Mouse (Mus musculus): ENCODE data around the gene Aamp.

Gene Aamp

DNA sequence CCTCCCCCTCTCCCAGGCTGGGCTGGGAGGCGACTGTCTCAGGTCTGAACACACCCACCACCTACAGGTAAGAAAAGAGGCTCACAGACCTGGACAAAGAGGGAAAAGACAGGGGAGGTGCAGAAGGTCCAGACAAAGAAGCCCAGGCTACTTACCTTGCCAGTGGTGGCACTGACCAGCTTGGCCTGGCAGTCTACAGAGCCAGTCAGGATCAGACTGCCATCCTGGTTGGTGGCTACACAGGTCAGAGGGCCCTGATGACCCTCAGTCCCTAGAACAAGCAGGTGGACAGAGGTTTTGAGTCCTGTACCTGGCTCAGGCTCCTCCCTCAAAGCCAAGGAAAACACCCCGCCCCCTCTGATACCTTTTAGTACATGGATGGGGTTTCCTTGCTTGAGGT, 3.2 kb downstream of the Aamp start:
- no peak for DNase-seq

DNA sequence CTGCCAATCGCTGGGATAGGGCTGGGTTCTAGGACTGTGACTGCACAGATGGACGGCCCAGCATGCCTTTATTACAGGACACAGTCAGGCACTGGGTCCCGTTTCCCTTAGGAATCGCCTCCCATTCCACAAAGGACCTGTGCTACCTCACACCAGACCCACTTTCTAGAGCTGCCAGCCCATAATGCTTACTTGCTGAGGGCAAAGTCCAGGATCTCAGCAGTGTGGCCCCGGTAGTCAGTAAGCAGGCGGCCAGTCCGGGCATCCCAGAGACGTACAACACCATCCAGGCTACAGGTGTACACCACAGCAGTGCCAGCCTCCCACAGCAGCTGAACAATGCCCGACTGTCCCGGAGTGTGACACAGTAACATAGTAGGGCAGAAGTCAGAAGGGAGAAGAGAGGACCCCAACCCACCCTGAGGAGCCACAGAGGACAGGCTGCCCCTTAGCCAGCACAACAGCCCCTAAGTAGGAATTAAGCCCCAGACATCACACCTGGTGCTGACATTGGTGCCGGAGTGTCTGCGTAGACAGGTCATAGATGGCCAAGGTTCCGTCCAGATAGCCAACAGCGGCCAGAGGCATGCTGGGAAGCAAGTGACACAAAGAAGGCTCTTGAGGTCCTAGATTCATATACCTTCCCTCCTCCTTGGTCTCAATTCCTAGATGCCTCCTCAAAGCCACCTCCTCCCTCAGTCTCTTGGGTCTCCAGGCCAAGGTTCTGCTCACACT, 3.8 kb downstream of the Aamp start:
- DNase-seq, result no peak

DNA sequence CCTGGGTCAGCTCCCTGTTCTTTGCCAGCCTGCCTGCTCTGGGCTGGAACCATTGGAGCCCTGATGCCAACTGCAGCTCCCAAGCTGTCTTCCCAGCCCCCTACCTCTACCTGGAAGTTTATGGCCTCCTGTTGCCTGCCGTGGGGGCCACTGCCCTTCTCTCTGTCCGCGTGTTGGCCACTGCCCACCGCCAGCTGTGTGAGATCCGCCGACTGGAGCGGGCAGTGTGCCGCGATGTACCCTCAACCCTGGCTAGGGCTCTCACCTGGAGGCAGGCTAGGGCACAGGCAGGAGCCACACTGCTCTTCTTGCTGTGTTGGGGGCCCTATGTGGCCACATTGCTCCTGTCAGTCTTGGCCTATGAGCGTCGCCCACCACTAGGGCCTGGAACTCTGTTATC, 5.5 kb downstream of the Aamp start:
- DNase-seq, result no peak

DNA sequence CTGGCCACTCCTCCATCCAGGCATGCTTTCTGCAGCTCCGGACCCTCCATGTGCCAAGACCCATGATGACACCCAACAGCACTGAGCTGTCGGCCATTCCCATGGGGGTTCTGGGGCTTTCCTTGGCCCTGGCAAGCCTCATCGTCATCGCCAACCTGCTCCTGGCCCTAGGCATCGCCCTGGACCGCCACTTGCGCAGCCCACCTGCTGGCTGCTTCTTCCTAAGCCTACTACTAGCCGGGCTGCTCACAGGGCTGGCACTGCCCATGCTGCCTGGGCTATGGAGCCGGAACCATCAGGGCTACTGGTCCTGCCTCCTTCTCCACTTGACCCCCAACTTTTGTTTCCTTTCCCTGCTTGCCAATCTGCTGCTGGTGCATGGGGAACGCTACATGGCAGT, 6.0 kb downstream of the Aamp start, which contains the start of gene Gpbar1:
TSS of gene Gpbar1 (plus strand) at position 13 of the 400 bp plus-strand sequence.
- no peak for DNase-seq

DNA sequence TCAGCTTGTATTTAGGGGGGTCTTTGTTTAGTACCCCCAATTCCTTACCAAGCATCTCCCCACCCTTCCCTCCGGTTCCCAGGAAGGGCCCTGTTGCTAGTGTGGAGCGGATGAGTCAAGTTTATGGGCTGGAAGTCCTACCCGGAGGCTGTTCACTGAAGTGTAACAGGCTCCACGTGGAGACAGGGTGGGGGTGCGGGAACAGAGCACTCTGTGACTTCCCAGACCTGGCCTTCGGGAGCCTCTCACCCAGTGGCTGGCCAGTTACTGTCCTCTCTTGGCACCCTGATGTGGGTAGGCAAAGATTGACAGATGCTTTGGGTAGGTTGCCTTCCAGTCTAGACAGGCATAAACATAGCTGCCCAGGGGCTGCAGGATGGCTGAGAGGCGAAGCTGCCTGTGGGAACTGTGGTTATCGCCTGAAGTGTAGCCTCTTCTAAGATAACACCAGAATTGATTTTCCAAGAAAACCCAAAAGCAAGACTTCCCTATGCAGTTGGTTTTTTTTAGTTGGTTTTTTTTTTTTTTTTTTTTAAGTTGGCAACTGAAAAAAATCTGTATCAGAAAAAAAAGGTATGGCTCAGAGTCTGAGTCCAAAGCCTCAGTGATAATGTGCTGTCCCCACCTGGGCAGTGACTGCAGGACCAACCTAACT, 6.5 kb downstream of the Aamp start:
- DNase-seq, result peak; percentile 71 to 77

DNA sequence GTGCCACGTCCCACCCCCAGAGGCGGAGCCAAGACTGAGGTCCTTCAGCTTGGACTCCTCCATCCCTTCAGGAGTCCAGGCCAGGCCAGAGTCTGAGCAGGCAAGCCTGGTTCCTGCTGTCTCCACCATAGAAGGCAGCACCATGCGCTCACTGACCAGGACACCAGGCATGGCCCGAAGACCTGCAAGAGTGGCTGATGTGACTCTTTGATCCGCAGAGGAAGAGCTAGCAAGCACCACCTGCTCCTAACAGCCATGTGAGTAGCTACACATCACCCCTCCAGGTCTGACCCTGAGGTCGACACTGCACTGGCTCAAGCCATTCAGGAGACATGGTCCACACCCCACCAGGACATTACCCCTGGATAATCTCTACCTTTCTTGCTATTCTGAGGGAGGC, 7.5 kb downstream of the Aamp start:
- no peak for DNase-seq

DNA sequence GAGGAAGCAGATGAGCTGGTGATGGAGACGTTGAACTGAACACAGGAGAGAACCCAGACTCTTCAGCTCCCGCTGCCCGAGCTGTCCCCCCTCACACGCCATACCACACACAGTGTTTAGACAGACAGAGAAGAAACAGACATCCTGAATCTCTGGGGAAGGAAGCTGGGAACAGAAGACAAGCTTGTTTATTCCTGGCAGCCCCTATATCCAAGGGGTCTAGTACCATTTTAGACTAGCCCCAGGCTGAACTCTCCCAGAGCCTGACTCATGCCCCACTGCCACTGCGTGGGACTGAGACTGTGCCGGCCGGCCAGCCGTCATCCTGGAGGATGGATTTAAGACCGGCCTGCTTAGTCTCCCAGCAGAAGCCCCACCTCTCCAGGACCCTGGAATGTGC, 9.5 kb downstream of the Aamp start:
- no peak for DNase-seq

DNA sequence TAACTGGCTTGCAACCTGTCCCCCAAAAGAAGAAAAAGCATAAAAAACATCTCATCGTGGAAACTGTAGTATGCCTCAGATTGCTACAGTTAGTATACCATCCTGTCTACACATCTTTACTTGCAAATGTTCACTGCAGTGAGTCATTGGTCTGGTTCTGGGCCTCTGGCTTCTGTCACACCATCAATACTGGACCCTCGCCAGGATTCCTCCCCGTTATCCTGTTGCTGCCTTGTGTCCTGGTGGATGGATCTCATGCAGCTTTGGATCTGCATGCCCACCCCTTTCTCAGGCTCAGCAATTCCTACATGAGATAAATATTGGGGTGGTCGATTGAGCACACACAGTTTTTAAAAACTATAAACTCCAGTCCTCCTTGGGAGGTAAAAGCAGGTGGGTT, 12.9 kb downstream of the Aamp start:
- DNase-seq, result no peak

DNA sequence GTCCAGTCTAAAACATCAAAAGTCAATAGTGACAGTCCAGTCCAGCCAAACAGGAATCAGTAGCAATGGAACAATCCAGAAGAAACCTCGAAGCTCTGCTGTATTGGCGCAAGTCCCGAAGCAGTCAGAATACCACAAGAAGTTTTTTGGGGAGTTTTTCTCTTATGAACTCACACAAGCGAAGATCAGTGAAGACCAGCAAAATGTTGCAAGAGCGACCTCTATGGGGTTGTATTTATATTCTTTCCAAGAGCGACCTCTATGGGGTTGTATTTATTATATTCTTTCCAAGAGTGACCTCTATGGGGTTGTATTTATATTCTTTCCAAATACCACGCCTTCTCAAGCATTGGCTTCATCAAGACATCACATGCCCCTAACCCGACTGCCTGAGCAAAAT, 15.8 kb downstream of the Aamp start:
- DNase-seq, result no peak

DNA sequence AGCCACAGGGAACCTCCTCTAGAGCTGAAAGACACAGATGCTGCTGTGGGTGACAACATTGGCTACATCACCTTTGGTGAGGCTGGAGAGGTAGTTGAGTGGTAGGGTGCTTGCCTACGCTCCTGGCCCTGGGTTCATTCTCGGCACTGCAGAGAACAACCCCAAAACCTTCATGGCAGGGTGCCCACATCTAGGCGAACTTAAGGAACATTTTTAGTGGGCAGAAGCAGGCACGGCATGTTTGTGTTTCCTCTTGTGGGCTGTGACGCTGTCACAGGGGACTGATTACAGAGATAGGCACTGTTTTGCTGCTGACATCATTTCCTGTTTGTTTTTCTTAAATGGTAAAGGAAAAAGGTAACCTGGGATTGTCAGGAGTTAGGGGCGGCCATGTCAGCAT, 22.0 kb downstream of the Aamp start:
- DNase-seq, result no peak

DNA sequence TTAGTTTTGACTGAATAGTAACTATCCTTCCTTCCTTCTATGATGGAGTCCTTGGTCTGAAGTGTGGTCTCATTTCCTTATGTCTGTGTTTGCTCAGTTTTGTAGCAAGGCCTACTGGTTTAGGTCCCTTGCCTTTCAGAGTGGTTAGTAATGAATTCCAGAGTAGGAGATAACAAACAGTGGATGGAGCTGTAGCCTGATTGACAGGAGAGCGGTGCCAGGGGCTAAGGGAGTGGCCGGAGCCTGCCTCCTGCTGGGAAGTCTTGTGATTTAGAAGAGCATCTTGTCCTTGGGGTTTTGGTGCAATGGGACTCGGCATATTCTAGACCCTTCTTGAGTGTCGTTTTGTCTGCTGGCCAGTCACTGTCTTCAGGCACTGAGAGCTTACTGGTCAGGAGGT, 27.8 kb downstream of the Aamp start:
- no peak for DNase-seq

DNA sequence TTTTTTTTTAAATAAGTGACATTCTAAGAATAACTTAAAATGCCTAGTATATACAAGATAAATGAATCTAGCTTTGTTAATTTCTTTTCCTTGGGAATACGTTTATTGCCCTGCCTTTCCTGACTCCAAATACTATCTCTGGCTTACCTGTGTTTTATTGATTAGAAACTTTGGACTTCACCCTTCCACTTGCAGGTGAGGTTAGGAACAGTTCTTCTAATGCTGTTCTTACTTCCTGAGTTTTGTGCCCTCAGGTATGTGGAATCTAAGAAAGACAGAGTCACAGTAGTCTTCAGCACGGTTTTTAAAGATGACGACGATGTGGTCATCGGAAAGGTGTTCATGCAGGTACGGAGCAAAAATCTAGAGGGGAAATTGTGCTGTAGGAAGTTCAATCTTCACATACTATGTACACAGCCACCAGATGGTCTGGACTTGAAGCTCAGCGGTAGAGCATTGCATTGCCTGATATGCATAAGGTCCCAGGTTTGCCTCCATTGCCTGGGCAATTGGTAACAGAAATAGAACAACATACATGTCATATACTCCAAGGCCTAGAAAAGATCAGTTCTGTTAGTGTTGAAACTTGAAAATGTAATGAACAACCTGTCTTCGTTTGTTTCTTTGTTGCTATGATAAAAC, 28.7 kb downstream of the Aamp start:
- no peak for DNase-seq

DNA sequence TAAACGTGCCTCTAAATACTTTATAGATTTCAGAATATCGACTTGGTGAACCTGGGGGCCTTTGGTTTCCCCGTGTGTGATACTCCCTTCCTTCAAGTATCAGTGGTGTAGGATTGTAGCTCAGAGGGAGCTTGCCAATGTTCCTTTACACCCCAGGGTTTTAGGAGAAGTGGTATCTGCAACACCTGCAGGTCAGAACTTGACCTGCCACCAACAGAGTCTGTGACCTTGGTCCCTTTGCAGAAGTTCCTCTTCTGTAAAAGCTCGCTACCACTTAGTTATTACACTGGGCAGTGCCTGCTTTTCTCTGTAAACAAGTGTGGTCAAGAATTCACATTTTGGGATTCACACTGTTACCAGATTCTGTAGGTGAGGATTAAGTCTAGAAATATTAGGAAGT, 34.4 kb downstream of the Aamp start:
- no peak for DNase-seq

DNA sequence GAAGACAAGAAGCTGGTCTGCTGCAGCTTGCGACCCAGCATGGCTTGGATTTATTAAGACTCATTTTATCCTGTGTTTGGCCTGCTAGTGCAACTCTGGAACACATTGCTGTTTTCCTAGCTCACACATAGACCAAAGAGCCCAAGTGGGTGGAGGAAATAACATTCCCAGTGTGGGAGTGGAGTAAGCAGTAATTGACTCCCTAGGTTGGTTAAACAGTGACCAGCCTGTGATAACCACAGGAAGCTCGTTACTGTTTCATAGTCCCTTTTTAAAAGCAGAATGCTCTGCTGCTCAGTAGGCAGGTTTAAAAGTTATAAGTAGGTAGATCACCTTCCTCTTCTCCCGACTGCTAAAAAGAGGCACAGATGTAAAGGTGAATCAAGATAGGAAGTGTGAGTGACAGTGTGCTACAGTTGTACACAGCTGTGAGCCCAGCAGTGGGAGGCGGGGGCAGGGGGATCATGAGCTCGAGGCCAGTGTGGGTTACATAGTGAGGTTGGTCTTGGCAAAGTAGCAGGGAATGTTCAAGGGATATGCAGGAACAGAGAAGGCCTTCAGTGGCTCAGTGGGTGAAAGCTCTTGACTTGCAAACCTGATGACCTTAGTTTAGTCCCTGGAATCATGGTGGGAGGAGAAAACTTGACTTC, 35.1 kb downstream of the Aamp start:
- peak; percentile 65 to 83 for DNase-seq

DNA sequence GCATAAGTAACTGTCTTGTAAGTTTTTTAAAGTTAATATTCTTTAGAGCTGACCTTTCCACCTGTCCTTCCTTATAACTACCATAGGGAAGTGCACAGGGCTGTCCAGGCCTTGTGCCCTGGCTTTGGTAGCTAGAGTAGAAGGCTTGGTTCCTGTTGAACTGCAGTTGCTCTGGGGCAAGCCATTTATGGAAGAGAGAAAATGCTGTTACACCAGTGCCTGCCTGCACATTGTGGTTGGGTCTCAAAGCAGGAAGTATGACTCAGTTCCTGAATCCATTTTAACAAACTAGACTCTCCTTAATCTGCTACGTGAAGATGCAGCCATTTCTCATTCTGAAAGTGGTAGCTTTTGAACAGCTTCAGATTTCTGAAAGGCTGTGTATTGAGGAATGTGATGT, 35.7 kb downstream of the Aamp start:
- DNase-seq, result peak; percentile 43 to 61

DNA sequence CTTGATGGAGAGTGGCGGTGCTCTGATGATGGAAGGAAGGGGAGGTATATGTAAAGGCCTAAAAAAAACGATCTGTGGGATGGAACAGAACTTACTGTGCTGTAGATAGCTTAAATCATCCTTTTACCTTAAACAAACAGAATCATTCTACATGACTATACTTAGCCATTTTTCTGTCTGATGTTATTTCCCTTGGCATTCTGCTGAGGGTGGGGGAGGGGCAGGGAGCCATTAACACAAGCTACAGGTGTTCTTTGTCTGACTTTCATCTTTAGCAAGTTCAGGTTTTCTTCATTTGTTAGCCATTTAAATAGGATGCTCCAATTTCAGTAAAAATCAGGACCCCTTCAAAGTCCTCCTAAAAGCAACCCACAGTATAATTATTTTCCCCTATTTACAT, 39.0 kb downstream of the Aamp start:
- no peak for DNase-seq

DNA sequence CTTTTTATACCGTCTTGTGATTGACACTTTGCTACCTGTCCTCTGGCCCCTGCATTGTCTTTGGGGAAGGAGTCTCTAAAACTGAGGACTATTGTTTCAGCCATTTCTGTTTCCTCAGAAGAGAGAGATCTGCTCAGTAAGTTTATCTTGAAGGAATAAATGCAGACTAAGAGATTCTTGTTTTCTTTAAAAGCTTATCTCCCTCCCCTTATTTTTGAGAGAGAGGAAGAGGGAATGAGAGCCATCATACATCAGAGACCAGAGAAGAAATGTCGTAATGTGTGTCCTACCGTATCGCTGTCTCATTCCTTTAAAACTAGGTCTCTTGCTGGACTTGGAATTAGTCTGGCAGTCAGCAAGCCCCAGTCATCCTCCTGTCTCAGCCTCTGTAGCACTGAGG, 43.7 kb downstream of the Aamp start:
- no peak for DNase-seq

DNA sequence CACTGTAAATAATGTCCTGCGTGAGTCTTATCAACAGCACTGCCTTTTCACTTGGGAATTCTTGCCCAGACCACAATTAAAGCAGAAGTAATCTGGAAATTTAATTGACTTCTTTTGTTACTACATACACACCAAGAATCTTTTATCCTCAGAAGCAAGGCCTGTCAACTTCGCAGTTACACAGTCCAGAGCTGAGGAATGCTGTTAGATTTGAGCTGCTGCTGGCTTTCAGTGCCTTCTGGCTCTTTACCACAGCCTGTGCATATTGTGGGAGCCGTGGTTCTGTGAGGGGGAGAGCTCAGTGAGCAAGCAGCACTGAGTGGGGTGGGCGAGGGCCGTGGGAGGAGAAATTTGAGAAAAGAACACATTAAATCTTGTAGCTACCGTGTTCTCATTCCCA, 44.2 kb downstream of the Aamp start:
- no peak for DNase-seq

DNA sequence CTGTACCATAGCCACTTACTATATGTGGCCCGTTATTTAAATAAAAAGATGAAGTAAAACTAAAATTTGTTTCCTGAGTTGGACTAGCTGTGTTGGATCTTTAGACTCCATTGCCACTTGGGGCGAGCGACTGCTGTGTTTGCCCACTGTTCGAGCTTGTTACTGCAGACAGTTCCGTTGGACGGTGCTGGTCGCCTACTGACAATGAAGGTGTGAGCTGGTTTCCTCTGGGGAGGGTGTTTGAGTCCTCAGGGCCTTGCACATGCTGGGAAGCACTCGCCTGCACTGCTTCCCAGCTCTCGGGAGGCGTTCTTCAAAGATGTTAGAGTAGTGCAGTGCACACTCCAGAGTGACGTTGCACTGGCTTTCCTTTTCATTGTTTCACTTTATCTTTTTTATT, 44.9 kb downstream of the Aamp start:
- DNase-seq, result no peak

DNA sequence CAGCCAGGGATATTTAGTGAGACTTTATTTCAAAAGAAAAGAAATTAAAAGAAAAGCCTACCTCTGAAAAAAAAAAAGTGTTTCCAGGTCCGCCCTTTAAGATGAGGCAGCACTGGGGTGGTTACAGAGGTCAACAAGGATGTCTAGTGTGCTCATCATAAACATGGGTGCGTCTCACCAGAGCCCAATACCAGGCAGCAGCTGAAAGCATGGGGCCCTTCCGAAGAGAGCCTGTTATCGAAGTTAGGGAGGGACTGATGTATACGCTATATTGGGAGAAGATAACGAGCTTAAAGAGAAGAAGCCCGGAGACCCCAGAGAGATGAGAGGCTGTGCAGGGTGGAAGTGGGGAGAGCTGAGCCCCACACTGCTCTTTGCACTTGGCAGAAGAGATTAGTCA, 45.4 kb downstream of the Aamp start:
- DNase-seq, result no peak

DNA sequence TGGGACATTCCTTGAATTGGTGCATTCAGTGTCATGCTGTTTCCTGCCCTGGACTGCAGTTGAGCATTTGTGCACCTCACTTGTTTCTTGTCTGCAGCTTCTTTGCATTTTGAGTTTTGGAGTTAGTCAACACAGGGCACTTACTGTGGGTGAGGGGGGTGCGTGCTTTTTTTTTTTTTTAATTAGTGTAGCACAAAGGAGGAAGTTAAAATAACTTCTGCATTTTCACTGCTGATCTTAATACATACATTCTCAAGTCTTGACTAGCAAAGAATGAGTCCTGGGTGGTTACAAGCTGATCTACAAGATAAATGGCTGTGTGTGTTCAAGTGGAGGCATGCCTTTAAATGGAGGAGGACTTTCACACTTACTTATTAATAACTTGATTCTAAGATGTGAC, 46.4 kb downstream of the Aamp start:
- DNase-seq, result no peak

DNA sequence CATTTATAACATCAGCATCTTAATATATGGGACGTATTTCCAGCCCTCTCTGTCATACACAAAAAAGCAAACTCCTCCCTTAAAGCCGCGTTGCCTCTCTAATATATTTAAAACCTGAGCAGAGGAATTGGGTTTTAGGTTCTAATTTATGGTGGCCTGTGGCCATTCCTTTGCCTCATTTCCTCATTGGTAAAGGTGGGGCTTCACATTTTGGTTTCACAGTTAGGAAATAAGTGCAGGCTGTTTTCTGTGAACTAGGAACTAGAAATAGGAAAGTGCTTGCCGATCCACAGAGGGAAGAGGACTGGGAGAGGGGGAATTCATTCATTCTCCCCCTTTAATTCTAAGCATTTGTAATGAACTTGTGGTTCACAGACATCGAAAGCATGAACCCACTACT, 46.9 kb downstream of the Aamp start:
- no peak for DNase-seq

DNA sequence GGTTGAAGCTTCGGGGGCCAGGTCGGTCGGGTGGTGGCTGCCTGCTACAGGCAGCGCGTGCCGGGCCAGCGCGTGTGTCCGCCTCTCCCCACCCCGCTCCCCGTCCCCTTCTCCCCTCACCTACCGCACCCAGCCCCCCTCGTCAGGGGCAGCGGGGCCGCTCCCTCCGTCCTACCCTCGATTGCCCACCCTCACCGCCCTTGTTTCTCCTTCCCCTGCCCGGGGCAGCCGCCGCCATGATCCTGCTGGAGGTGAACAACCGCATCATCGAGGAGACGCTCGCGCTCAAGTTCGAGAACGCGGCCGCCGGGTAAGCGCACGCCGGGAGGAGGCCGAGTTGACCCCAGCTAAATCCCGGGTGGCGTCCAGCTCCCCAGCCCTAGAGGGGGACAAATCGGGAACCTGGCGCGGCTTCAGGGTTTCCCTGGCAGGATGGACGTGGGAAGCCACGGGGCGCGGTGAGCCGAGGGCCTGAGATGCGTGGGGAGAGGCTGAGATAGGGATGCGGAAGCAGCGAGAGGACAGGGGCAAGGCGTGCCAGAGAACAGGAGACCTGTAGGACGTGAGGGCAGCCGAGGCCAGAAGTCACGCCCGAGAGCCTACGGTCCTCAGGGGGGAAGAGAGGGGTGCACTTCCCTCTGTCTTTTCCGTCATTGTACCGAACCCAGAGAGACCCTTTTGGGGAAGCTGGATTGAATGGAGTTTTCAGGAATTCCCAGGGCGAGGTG, 47.8 kb downstream of the Aamp start:
- peak; percentile 25 to 46 for DNase-seq
